Mouse (Mus musculus): ENCODE measurements around the gene 4430402I18Rik. TPM values are rescaled to one million over a fixed set of nuclear protein-coding genes. Genes with fewer than 3 reads are reported as not detected.
"Not testable (repeated sequence)": the region's sequence is repeated elsewhere in the genome, so short reads cannot be mapped to it uniquely, and the experiment has no call there.

The 4430402I18Rik gene
- 10 to 100 TPM; 14.2 to 14.9 TPM for total RNA-seq (2021)
- long read RNA-seq, experiment 1, partial matches to known transcripts = 11 of 26 reads
- long read RNA-seq, experiment 1, other reads (novel, unspliced or antisense) = 13 of 26 reads
- long read RNA-seq, experiment 2, partial matches to known transcripts = 2 of 24 reads
- long read RNA-seq, experiment 2, other reads (novel, unspliced or antisense) = 19 of 24 reads

DNA sequence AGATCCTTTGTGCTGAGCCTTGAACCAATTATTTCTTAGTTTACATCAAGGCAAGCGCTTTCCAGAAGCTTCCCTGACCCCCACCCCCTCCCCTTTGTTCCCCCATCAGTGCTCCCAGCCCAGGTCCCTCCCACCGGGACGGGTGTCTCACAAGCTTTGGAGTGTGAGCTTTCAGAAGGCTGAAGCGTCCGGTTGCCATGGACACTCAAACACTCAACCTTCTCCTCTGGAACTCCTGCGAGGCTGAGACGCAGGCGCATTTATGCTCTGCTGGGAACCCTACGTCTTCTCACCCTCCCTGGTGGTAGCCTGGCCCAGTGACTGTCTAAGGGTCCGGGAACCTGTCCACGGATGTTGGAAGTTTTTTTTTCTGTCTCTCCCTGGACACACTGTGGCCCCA is at the start of gene 4430402I18Rik:
TSS of gene 4430402I18Rik (minus strand) at position 149 of the 400 bp plus-strand sequence.
- intact Hi-C loops (cut with DNase I) = loop anchor here (5.0 kb wide), 1 partner anchor 190 kb away; no protein-coding TSS in a partner anchor
- DNase-seq = no peak

GRCm38 (mm10) chr19:29016786-29017185 is 49.2 kb upstream of the 4430402I18Rik start:
- intact Hi-C loops (cut with DNase I) = no loop called here
- DNase-seq = no peak

- intact Hi-C loops (cut with DNase I) = no loop called here
- no peak for DNase-seq
Observed at GRCm38 (mm10) chr19:29016204-29016765, 48.7 kb upstream of the 4430402I18Rik start.

GRCm38 (mm10) chr19:29015410-29016203 is 48.0 kb upstream of the 4430402I18Rik start:
- intact Hi-C loops (cut with DNase I) = no loop called here
- no peak for DNase-seq

GRCm38 (mm10) chr19:29014466-29015055 is 47.0 kb upstream of the 4430402I18Rik start:
- DNase-seq = no peak
- intact Hi-C loops (cut with DNase I) = no loop called here

DNA sequence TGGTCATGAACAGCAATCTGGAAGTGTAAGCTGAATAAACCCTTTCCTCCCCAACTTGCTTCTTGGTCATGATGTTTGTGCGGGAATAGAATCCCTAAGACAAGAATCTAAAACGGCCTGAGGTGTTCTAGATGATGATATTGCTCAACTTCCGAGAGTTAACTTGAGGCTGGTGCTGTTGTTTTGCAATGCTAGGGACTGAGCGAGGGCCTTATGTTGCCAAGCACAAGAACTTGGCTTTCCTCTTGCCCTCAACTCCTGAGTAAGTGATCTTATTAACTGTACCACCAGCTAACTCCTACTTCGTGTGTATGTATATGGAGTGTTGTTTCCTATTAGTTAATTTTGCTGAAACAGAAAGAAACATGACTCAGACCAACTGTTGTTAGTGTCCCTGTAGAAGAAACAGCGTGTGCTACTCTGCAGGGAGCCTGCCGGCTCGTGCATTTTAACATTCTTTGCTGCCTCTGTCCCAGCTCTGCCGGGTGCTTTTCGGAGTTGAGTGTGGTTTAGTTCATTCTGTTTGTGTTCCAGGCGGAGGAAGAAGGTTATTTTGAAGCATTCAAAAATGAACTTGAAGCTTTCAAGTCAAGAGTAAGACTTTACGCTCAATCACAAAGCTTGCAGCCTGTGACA is 43.9 kb upstream of the 4430402I18Rik start:
- intact Hi-C loops (cut with DNase I) = no loop called here

DNA sequence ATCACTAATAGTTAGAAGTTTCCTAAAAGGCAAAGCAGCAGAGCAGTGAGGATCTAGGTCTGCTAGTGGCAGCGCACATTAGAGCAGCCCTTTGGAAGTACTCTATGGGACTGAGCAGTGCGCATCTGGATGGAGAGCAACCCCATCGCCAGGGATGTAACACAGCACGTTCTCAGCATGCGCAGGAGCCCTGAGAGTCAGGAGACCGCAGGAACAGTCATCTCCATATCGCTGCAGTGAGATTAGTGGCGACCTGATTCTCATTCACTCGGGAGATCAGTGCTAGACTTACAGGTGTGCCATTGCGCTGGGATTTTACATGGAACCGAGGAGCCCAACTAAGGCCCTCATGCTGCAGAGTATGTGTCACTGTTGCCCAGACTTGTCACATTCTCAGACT is 41.4 kb upstream of the 4430402I18Rik start:
- no peak for DNase-seq
- intact Hi-C loops (cut with DNase I) = no loop called here

More for the DNA sequence above, 43.9 kb upstream of the 4430402I18Rik start:
- no peak for DNase-seq

GRCm38 (mm10) chr19:29008069-29008706 is 40.6 kb upstream of the 4430402I18Rik start:
- intact Hi-C loops (cut with DNase I) = no loop called here
- no peak for DNase-seq

DNA sequence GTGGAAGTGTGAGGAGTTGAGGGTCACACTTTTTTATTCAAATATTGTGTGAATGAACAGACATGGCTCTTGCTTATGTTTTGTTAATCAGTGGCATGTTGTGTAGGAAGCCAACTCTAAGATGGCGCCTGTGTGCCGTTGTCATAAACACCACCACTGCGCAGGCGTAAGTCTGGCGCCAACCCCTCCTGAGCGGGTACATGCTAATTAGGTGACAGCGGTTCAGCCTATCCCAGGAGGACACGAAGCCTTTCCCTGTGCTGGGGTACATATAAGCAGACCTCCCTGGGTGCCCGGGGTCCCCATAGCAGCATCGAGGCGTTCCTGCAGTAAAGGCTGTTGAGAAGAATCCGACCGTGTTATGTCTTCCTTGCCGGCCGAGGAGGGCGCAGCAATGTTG is 32.7 kb upstream of the 4430402I18Rik start:
- intact Hi-C loops (cut with DNase I); DNase-seq: not testable (repeated sequence)

DNA sequence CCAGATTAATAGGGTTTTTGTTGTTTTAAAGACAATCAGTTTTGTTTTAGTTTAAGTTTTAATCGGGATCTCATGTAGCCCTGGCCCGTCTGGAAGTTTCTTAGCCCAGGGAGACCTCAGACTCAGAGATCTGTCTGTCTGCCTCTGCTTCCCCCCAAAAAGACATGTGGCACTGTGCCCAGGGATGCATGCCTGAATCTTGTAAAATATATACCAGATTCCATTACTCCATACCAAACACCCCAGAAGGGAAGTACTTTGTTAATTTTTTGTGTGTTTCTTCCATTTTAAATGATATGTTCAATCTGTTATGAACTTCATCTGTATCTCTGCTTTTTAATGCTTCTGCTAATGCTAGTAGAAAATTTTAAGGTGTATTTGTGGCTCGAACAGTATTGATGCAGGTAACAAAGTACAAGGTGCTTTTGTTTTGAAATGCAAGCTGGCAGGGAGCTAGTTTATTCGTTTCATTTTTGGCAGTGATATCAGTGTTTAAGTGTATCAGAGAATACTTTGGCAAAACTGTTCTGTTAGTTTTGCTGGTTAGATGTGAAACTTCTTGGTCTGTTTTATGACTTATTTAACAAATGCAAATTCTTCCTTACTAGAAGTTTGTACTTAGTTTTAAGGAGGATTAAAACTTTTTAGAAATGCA is 30.5 kb upstream of the 4430402I18Rik start:
- DNase-seq = no peak
- intact Hi-C loops (cut with DNase I) = no loop called here

GRCm38 (mm10) chr19:28995366-28995765 is 27.8 kb upstream of the 4430402I18Rik start:
- intact Hi-C loops (cut with DNase I) = no loop called here
- no peak for DNase-seq

DNA sequence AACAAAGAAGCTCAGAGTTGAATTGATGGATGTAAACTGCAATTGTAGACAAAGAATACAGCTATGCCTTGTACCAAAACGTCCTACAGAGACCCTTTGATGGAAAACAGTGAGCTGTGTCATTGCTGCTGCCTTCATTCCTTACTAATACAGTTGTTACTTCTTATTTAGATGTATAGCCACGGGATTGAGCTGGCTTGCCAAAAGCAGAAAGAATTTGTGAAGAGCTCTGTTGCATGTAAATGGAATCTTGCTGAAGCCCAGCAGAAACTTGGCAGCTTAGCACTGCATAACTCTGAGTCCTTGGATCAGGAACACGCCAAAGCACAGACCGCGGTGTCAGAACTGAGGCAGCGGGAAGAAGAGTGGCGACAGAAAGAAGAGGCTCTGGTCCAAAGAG is 27.3 kb upstream of the 4430402I18Rik start:
- intact Hi-C loops (cut with DNase I) = loop anchor here (5.0 kb wide), 3 partner anchors 52 to 257 kb away; partner anchors contain the start of genes Ak3, Jak2 and Rcl1
- peak; percentile 21 to 42 for DNase-seq

DNA sequence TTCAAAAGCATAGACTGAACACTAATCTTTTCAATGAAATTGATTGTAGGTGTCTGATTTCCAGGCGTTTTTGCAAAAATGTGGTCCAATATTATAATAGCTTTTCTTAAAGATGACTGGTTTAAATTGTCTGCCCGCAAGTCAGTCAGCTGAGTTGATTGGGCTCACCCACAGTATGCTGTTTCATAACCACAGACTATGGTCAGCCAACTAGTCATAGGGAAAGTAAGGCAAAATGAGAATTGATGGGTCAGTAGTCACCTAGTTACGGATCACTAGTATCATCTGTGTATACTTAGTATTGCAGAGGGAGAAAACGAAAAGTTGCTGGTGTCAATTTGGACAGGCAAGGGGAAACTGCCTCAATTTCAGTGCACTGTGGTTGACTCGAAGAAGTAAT is 23.8 kb upstream of the 4430402I18Rik start:
- intact Hi-C loops (cut with DNase I) = loop anchor here (2.0 to 5.0 kb wide), 4 partner anchors 33 to 261 kb away; partner anchors contain the start of genes Ak3, Jak2 and Rcl1
- no peak for DNase-seq

GRCm38 (mm10) chr19:28990590-28991221 is 23.1 kb upstream of the 4430402I18Rik start:
- DNase-seq = no peak
- intact Hi-C loops (cut with DNase I) = loop anchor here (2.0 to 5.0 kb wide), 4 partner anchors 34 to 262 kb away; partner anchors contain the start of genes Ak3, Jak2 and Rcl1

GRCm38 (mm10) chr19:28990194-28990589 is 22.6 kb upstream of the 4430402I18Rik start, which contains the start of gene Cdc37l1:
Gene Cdc37l1, plus strand, starts transcription at chr19:28990352.
- intact Hi-C loops (cut with DNase I) = loop anchor here (2.0 to 5.0 kb wide), 4 partner anchors 35 to 262 kb away; partner anchors contain the start of genes Ak3, Jak2 and Rcl1
- DNase-seq = peak; percentile 98 to 100

GRCm38 (mm10) chr19:28989515-28989914 is 21.9 kb upstream of the 4430402I18Rik start:
- no peak for DNase-seq
- intact Hi-C loops (cut with DNase I) = loop anchor here (2.0 kb wide), 1 partner anchor 19 kb away; no protein-coding TSS in a partner anchor

GRCm38 (mm10) chr19:28982617-28983016 is 15.0 kb upstream of the 4430402I18Rik start:
- intact Hi-C loops (cut with DNase I) = no loop called here

DNA sequence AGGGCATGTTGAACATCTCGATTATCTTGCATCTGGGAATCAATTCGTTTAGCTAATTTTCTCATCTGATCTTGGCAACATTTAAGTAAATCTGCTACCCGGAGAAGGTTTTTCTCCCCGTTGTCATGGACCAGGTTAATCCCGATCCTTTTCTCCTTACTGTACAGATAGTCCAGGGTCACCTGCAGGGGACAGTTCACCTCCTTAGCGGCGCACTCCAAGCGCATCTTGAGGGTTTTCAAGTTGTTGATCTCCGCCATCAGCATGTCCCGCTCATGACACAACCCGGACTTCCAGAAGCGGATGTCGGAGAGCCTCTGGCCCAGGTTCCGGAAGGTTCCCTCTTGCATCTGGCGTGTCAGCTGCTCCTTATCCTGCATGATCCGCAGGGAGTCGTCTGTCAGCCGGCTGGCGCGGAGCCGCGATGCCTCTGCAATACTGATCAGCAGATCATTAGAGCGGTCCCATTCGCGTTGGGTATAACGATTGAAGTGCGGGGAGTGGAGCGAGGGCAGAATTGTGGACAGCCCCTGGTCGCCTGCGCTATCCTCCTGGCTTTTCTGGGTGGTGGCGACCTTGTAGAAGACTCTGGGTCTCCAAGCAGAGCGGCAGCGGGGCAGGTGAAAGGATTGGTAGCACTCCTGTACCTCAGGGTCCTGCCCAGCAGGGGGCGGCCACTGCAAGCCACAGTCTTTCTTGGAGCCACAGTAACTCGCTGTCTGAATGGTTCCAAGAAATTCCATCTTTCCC is 7.4 kb upstream of the 4430402I18Rik start:
- intact Hi-C loops (cut with DNase I) = loop anchor here (2.0 to 10.0 kb wide), 3 partner anchors 277 to 530 kb away; partner anchors contain the start of gene Jak2
- peak; percentile 81 to 83 for DNase-seq

More at GRCm38 (mm10) chr19:28982617-28983016, 15.0 kb upstream of the 4430402I18Rik start:
- DNase-seq = no peak
